Mouse (Mus musculus) MEL (cell line): Measurements from ENCODE around the gene Ets1. TPM values are rescaled to one million over a fixed set of nuclear protein-coding genes. Genes with fewer than 3 reads are reported as not detected.

Experiments used
- DNase-seq: peaks from one replicate; pipeline ENCODE4 v3.0.0; 2011; ENCODE audit warnings: low read depth, low spot score
- H3K27ac ChIP-seq: 2 replicates; pipeline ENCODE4 v1.5.1; 2012; ENCODE audit warnings: low read depth, mild to moderate bottlenecking, control low read depth, low read length, moderate library complexity; ENCODE audit not compliant: control insufficient read depth
- H3K27me3 ChIP-seq, 2 experiments: fragments of 150-350 bp in 1 of 2; sonication (generic) in 1 of 2; 2 replicates each; pipeline ENCODE4 v1.6.1; 2012; ENCODE audit warnings: low read length in 2 of 2, mild to moderate bottlenecking in 2 of 2, improper control_type of control experiment in 1 of 2, moderate library complexity in 1 of 2; ENCODE audit not compliant: insufficient read depth in 2 of 2, control insufficient read depth in 1 of 2
- H3K36me3 ChIP-seq, 2 experiments: 2 replicates each; pipeline ENCODE4 v1.6.1; 2012 to 2014; ENCODE audit warnings: low read length in 2 of 2, improper control_type of control experiment in 1 of 2, inconsistent platforms in 1 of 2, mild to moderate bottlenecking in 1 of 2; ENCODE audit not compliant: insufficient read depth in 2 of 2, control insufficient read depth in 1 of 2
- H3K4me1 ChIP-seq, 2 experiments: fragments of 150-350 bp in 1 of 2; sonication (generic) in 1 of 2; 2 replicates each; pipeline ENCODE4 v1.6.1; 2012; ENCODE audit warnings: low read length in 2 of 2, improper control_type of control experiment in 1 of 2, mild to moderate bottlenecking in 1 of 2; ENCODE audit not compliant: insufficient read depth in 2 of 2, control insufficient read depth in 1 of 2
- H3K4me3 ChIP-seq, 2 experiments: fragments of 150-350 bp in 1 of 2; sonication (generic) in 1 of 2; 2 replicates each; pipeline ENCODE4 v1.5.1; 2012; ENCODE audit warnings: low read depth in 2 of 2, low read length in 2 of 2, mild to moderate bottlenecking in 2 of 2, moderate library complexity in 2 of 2, control low read depth in 1 of 2, improper control_type of control experiment in 1 of 2; ENCODE audit not compliant: control insufficient read depth in 1 of 2, insufficient read depth in 1 of 2
- H3K79me2 ChIP-seq: 2 replicates; pipeline ENCODE4 v1.6.1; 2012; ENCODE audit warnings: mild to moderate bottlenecking, low read length, moderate library complexity; ENCODE audit not compliant: control insufficient read depth, poor library complexity, insufficient read depth
- H3K9ac ChIP-seq: 2 replicates; pipeline ENCODE4 v1.6.1; 2012; ENCODE audit warnings: low read depth, mild to moderate bottlenecking, control low read depth, low read length, moderate library complexity; ENCODE audit not compliant: control insufficient read depth, poor library complexity, severe bottlenecking
- H3K9me3 ChIP-seq: fragments of 150-350 bp; sonication (generic); replicated peaks from 2 replicates; pipeline ENCODE4 v1.6.1; 2012; ENCODE audit warnings: mild to moderate bottlenecking, low read length, improper control_type of control experiment, moderate library complexity; ENCODE audit not compliant: insufficient read depth
- CHD1 ChIP-seq: IDR thresholded peaks from 2 replicates; pipeline ENCODE4 v1.6.1; 2012; ENCODE audit warnings: low read depth, mild to moderate bottlenecking, inconsistent platforms, low read length, improper control_type of control experiment
- E2F4 ChIP-seq: IDR thresholded peaks from 2 replicates; pipeline ENCODE4 v1.6.1; 2011; ENCODE audit warnings: low read depth, low read length, improper control_type of control experiment, borderline replicate concordance
- ELF1 ChIP-seq: IDR thresholded peaks from 2 replicates; pipeline ENCODE4 v1.6.1; 2014; ENCODE audit warnings: low read depth, mild to moderate bottlenecking, inconsistent platforms, low read length, improper control_type of control experiment, moderate library complexity
- ETS1 ChIP-seq: IDR thresholded peaks from 2 replicates; pipeline ENCODE4 v1.6.1; 2012; ENCODE audit warnings: low read depth, mild to moderate bottlenecking, inconsistent platforms, low read length, improper control_type of control experiment, moderate library complexity
- GABPA ChIP-seq: IDR thresholded peaks from 2 replicates; pipeline ENCODE4 v1.6.1; 2012; ENCODE audit warnings: low read depth, mild to moderate bottlenecking, inconsistent platforms, low read length, improper control_type of control experiment, moderate library complexity
- JUND ChIP-seq: IDR thresholded peaks from 2 replicates; pipeline ENCODE4 v1.6.1; 2011; ENCODE audit warnings: low read depth, mild to moderate bottlenecking, improper control_type of control experiment, low read length
- KAT2A ChIP-seq: conservative IDR thresholded peaks from 2 replicates; pipeline ENCODE4 v1.6.1; 2012; ENCODE audit warnings: low read depth, low read length, improper control_type of control experiment, inconsistent platforms
- MAZ ChIP-seq: IDR thresholded peaks from 2 replicates; pipeline ENCODE4 v1.6.1; 2012; ENCODE audit warnings: low read depth, mild to moderate bottlenecking, inconsistent platforms, low read length, improper control_type of control experiment
- NELFE ChIP-seq: IDR thresholded peaks from 2 replicates; pipeline ENCODE4 v1.6.1; 2011; ENCODE audit warnings: low read depth, low read length, improper control_type of control experiment
- NRF1 ChIP-seq: IDR thresholded peaks from 2 replicates; pipeline ENCODE4 v1.6.1; 2014; ENCODE audit warnings: low read depth, mild to moderate bottlenecking, inconsistent platforms, low read length, improper control_type of control experiment, moderate library complexity; ENCODE audit not compliant: poor library complexity, insufficient read depth, severe bottlenecking
- POLR2AphosphoS2 ChIP-seq: IDR thresholded peaks from 2 replicates; pipeline ENCODE4 v1.6.1; 2011; ENCODE audit warnings: low read length, improper control_type of control experiment
- RAD21 ChIP-seq: IDR thresholded peaks from 2 replicates; pipeline ENCODE4 v1.6.1; 2011; ENCODE audit warnings: mild to moderate bottlenecking, low read depth, low read length, improper control_type of control experiment
- SIN3A ChIP-seq: IDR thresholded peaks from 2 replicates; pipeline ENCODE4 v1.6.1; 2012; ENCODE audit warnings: low read length, improper control_type of control experiment, inconsistent platforms
- UBTF ChIP-seq: IDR thresholded peaks from 2 replicates; pipeline ENCODE4 v1.6.1; 2012; ENCODE audit warnings: low read depth, mild to moderate bottlenecking, inconsistent platforms, low read length, improper control_type of control experiment, moderate library complexity, borderline replicate concordance; ENCODE audit not compliant: insufficient read depth
- USF1 ChIP-seq: IDR thresholded peaks from 2 replicates; pipeline ENCODE4 v1.6.1; 2014; ENCODE audit warnings: low read depth, mild to moderate bottlenecking, inconsistent platforms, low read length, improper control_type of control experiment, moderate library complexity
- USF2 ChIP-seq, 2 experiments: IDR thresholded peaks; 2 replicates each; pipeline ENCODE4 v1.6.1; 2011 to 2012; ENCODE audit warnings: improper control_type of control experiment in 2 of 2, low read length in 2 of 2, borderline replicate concordance in 1 of 2, inconsistent platforms in 1 of 2, low read depth in 1 of 2, mild to moderate bottlenecking in 1 of 2; ENCODE audit not compliant: insufficient read depth in 1 of 2
- polyA plus RNA-seq, 2 experiments: library from polyadenylated mRNA; stranded (reverse) in 1 of 2; unstranded in 1 of 2; fragments of >175 nt in 1 of 2; fragments of >200 nt in 1 of 2; gene quantifications; 2 replicates each; pipeline versions ENCODE4 v1.2.1 to v1.2.4; 2012; ENCODE audit warnings: low replicate concordance in 2 of 2, low read depth in 1 of 2; ENCODE audit not compliant: insufficient read length in 2 of 2, insufficient read depth in 1 of 2, missing spikeins in 1 of 2
- total RNA-seq: library from RNA; depleted of rRNA; stranded (reverse); fragments of 300-350 nt; gene quantifications from 2 replicates; pipeline ENCODE4 v1.2.3, GENCODE M21; 2012

The Ets1 gene
- total and polyA plus RNA-seq, 3 experiments = 0.10 to 0.19 TPM; not detected in 1

GRCm38 (mm10) chr9:32789306-32789705 lies 153.3 kb downstream of the Ets1 start:
- Histone ChIP-seq H3K9ac (no peak overlapping the region), H3K4me1 (no peaks in the 10 kb centered on the region), H3K36me3 (no peaks in the 10 kb centered on the region), H3K27me3 (no peaks in the 10 kb centered on the region), H3K4me3 (no peak overlapping the region)
- TF ChIP-seq NRF1 = no peak
- TF ChIP-seq E2F4 = no peak
- no peak for TF ChIP-seq USF2 (IDR thresholded peaks at IDR 0.05; ENCODE audit: borderline replicate concordance in 1 of 2, insufficient read depth in 1 of 2, low read depth in 1 of 2, low read length in 2 of 2)
- TF ChIP-seq NELFE = no peak
- TF ChIP-seq ETS1 = no peak
- no peak for TF ChIP-seq MAZ
- TF ChIP-seq JUND = no peak
- TF ChIP-seq, all 39 proteins: peak for 0
- H3K79me2 ChIP-seq = no peaks in the 10 kb centered on the region
- no peaks in the 10 kb centered on the region for H3K9me3 ChIP-seq
- H3K27ac ChIP-seq = no peak overlapping the region
- no peak for DNase-seq

- no peaks in the 10 kb centered on the region for H3K79me2 ChIP-seq
- no peak overlapping the region for H3K4me3 ChIP-seq
- H3K4me1 ChIP-seq = no peaks in the 10 kb centered on the region
- no peaks in the 10 kb centered on the region for H3K36me3 ChIP-seq
- peaks cover 0 to 1% of the 10 kb centered on the region in 2 experiments; a peak in 1 of 4 replicates for H3K27me3 ChIP-seq
- H3K27ac ChIP-seq = no peak overlapping the region
- no peaks in the 10 kb centered on the region for H3K9me3 ChIP-seq
- DNase-seq = no peak
- H3K9ac ChIP-seq = no peak overlapping the region
- TF ChIP-seq CHD1 (no peak), RAD21 (no peak), GABPA (no peak), ETS1 (no peak), NRF1 (no peak), SIN3A (no peak), USF1 (no peak), JUND (no peak), POLR2AphosphoS2 (no peak), ELF1 (no peak), KAT2A (no peak), USF2 (IDR thresholded peaks at IDR 0.05; ENCODE audit: borderline replicate concordance in 1 of 2, insufficient read depth in 1 of 2, low read depth in 1 of 2, low read length in 2 of 2) (no peak), UBTF (no peak)
Measured at GRCm38 (mm10) chr9:32791699-32792098, 155.7 kb downstream of the Ets1 start.
